Mouse (Mus musculus) stomach, postnatal 0 days (tissue): ENCODE results near the gene Ogdh.
A peak's percentile ranks its signal among the peaks of the same experiment; 100 is the strongest.

Experiments used
- CTCF ChIP-seq: IDR thresholded peaks from 2 replicates; pipeline ENCODE4 v1.5.1; 2016; ENCODE audit warnings: antibody characterized with exemption, low read depth, mild to moderate bottlenecking, moderate library complexity
- EP300 ChIP-seq: optimal IDR thresholded peaks from 2 replicates; pipeline ENCODE3; 2016; ENCODE audit warnings: antibody characterized with exemption

DNA sequence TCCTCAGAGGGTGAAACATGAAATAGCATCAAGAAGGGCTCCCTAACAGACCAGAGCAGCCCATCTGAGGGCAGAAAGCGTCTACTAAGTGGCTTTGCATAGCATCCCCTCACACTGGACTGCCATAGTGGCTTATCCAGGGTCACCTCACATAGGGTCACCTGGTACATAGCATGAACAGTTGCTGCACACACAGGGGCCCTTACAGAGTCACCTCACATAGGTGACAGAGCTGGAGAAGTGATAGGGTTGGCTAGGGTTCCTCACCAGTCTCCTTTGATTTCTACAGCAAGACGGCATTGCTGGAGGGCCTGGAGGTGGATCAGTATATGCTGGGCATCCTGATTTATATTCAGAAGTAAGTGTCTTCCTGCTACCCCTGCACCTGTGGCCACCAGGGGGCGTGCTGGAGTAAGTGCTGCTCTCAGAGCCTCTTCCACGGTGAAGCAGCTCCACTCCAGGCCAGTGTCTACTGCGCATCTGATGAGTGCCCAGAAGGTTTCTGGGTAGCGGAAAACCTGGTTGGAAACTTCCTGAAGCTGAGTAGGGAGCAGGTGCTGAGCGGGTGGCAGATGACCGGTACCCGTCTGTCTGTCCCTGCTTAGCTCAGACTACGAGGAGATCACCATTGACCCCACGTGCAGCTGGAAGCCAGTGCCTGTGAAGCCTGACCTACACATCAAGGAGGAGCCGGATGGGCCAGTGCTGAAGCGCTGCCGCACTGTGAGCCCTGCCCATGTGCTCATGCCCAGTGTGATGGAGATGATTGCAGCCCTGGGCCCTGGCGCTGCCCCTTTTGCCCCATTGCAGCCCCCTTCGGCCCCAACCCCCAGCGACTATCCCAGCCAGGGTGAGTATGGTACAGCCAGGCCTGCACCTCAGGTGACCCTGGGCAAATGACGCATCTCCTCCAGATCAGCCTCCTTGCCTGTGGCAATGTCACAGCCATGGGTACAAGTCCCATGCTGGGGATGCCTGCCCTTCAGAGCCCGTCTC, 111.4 kb downstream of the Ogdh start:
- TF ChIP-seq CTCF (peak; percentile 84), EP300 (no peak)
